Mouse (Mus musculus) ES-Bruce4 (cell line): ENCODE measurements at regions not wholly inside any gene's neighbourhood (a gene's known extent, or its start where the extent isn't known, plus 50 kb on each side); places are given as distances from the start of the nearest gene placed in this dataset.

Experiments used
- H3K27ac ChIP-seq: 2 replicates; pipeline ENCODE4 v1.5.1; 2012; ENCODE audit warnings: low read length, inconsistent platforms; ENCODE audit not compliant: insufficient read depth
- H3K27me3 ChIP-seq: 2 replicates; pipeline ENCODE4 v1.6.1; 2012; ENCODE audit warnings: mild to moderate bottlenecking, low read length, inconsistent platforms; ENCODE audit not compliant: control insufficient read depth, poor library complexity, insufficient read depth, severe bottlenecking
- H3K36me3 ChIP-seq: 2 replicates; pipeline ENCODE4 v1.6.1; 2012; ENCODE audit warnings: inconsistent platforms, mild to moderate bottlenecking, low read length, moderate library complexity; ENCODE audit not compliant: control insufficient read depth, poor library complexity, insufficient read depth, severe bottlenecking
- H3K4me1 ChIP-seq: one replicate; pipeline ENCODE4 v1.8.1; 2011; ENCODE audit warnings: low read length; ENCODE audit not compliant: control insufficient read depth, insufficient read depth
- H3K4me3 ChIP-seq: 2 replicates; pipeline ENCODE4 v1.5.1; 2011; ENCODE audit warnings: low read depth, mild to moderate bottlenecking, low read length
- H3K9ac ChIP-seq: 2 replicates; pipeline ENCODE4 v1.6.1; 2012; ENCODE audit warnings: low read depth, mild to moderate bottlenecking, inconsistent platforms; ENCODE audit not compliant: poor library complexity, severe bottlenecking
- H3K9me3 ChIP-seq: replicated peaks from 2 replicates; pipeline ENCODE4 v1.6.1; 2012; ENCODE audit warnings: mild to moderate bottlenecking, low read length, inconsistent platforms; ENCODE audit not compliant: control insufficient read depth, poor library complexity, insufficient read depth, severe bottlenecking
- CTCF ChIP-seq: IDR thresholded peaks from one replicate; pipeline ENCODE4 v1.8.1; 2011; ENCODE audit warnings: low read depth, low read length
- EP300 ChIP-seq: IDR thresholded peaks from 2 replicates; pipeline ENCODE4 v1.6.1; 2011; ENCODE audit warnings: low read depth, low read length; ENCODE audit not compliant: insufficient read depth
- POLR2A ChIP-seq: IDR thresholded peaks from one replicate; pipeline ENCODE4 v1.8.1; 2011; ENCODE audit warnings: low read length; ENCODE audit not compliant: insufficient read depth

GRCm38 (mm10) chr8:34726145-34726767, 614.7 kb upstream of the Gm10131 start:
- H3K4me3 ChIP-seq: no peak overlapping the region
- H3K36me3 ChIP-seq: no peaks in the 10 kb centered on the region
- no peak overlapping the region for H3K9ac ChIP-seq
- H3K27ac ChIP-seq: no peak overlapping the region
- H3K9me3 ChIP-seq: peaks cover 5% of the 10 kb centered on the region
- peaks cover 3% of the 10 kb centered on the region; the same call in 1 of the 2 replicates for H3K27me3 ChIP-seq
- H3K4me1 ChIP-seq: peaks cover 5% of the 10 kb centered on the region
- TF ChIP-seq POLR2A (no peak), EP300 (no peak), CTCF (no peak)

GRCm38 (mm10) chr8:34725546-34725945, 614.0 kb upstream of the Gm10131 start:
- Histone ChIP-seq H3K9me3 (peaks cover 5% of the 10 kb centered on the region), H3K4me3 (no peak overlapping the region), H3K4me1 (peaks cover 5% of the 10 kb centered on the region), H3K9ac (no peak overlapping the region), H3K27ac (no peak overlapping the region), H3K27me3 (no peaks in the 10 kb centered on the region), H3K36me3 (no peaks in the 10 kb centered on the region)
- TF ChIP-seq CTCF: no peak
- no peak for TF ChIP-seq POLR2A
- TF ChIP-seq EP300: no peak

- TF ChIP-seq POLR2A (no peak), EP300 (no peak), CTCF (no peak)
- Histone ChIP-seq H3K36me3 (no peaks in the 10 kb centered on the region), H3K4me3 (no peak overlapping the region), H3K9ac (no peak overlapping the region), H3K9me3 (no peaks in the 10 kb centered on the region), H3K27me3 (no peaks in the 10 kb centered on the region), H3K27ac (no peak overlapping the region), H3K4me1 (no peaks in the 10 kb centered on the region)
Measured at GRCm38 (mm10) chr8:34709911-34710733, 598.6 kb upstream of the Gm10131 start.

GRCm38 (mm10) chr8:34709316-34709715, 597.8 kb upstream of the Gm10131 start:
- Histone ChIP-seq H3K36me3 (no peaks in the 10 kb centered on the region), H3K27me3 (no peaks in the 10 kb centered on the region), H3K9me3 (no peaks in the 10 kb centered on the region), H3K4me3 (no peak overlapping the region), H3K27ac (no peak overlapping the region), H3K9ac (no peak overlapping the region), H3K4me1 (no peaks in the 10 kb centered on the region)
- TF ChIP-seq POLR2A (no peak), CTCF (no peak), EP300 (no peak)

- H3K27ac ChIP-seq: peak overlapping the region; percentile 30
- H3K4me1 ChIP-seq: peaks cover 2% of the 10 kb centered on the region
- no peak overlapping the region for H3K4me3 ChIP-seq
- no peaks in the 10 kb centered on the region for H3K27me3 ChIP-seq
- no peaks in the 10 kb centered on the region; the same call in 1 of the 2 replicates for H3K9me3 ChIP-seq
- TF ChIP-seq CTCF (no peak), EP300 (0 out of 2 replicates have a peak, but pooled peaks have one; percentile 39), POLR2A (no peak)
- H3K9ac ChIP-seq: no peak overlapping the region
- no peaks in the 10 kb centered on the region for H3K36me3 ChIP-seq
Measured at GRCm38 (mm10) chr8:34703351-34703750, 591.8 kb upstream of the Gm10131 start.

GRCm38 (mm10) chr8:34702806-34703205, 591.3 kb upstream of the Gm10131 start:
- Histone ChIP-seq H3K27me3 (no peaks in the 10 kb centered on the region), H3K9me3 (no peaks in the 10 kb centered on the region; the same call in 1 of the 2 replicates), H3K27ac (no peak overlapping the region), H3K36me3 (no peaks in the 10 kb centered on the region), H3K9ac (no peak overlapping the region), H3K4me1 (peaks cover 2% of the 10 kb centered on the region), H3K4me3 (no peak overlapping the region)
- TF ChIP-seq CTCF: no peak
- no peak for TF ChIP-seq POLR2A
- TF ChIP-seq EP300: no peak
